Mouse (Mus musculus) limb, embryonic 15.5 days (tissue): ENCODE data around the gene Efcab11. TPM values are rescaled to one million over a fixed set of nuclear protein-coding genes. Genes with fewer than 3 reads are reported as not detected.

ENCODE experiments used
- ATAC-seq: fragments of 200-750 bp; cut with Nextera tagmentation; 2 replicates; pipeline ENCODE4 v1.8.0; 2017; ENCODE audit warnings: low read depth, moderate TSS enrichment; ENCODE audit not compliant: insufficient number of reproducible peaks, low FRiP score, low TSS enrichment
- H3K27ac ChIP-seq: fragments of 300-500 bp; sonication (generic); 2 replicates; pipeline ENCODE4 v1.5.1; 2015; ENCODE audit warnings: moderate library complexity, mild to moderate bottlenecking, inconsistent platforms
- H3K27me3 ChIP-seq: fragments of 300-500 bp; sonication (generic); 2 replicates; pipeline ENCODE4 v1.6.1; 2015; ENCODE audit warnings: inconsistent platforms
- H3K36me3 ChIP-seq: fragments of 300-500 bp; sonication (generic); 2 replicates; pipeline ENCODE4 v1.6.1; 2015; ENCODE audit warnings: inconsistent platforms
- H3K4me1 ChIP-seq: fragments of 300-500 bp; sonication (generic); 2 replicates; pipeline ENCODE4 v1.6.1; 2015; ENCODE audit warnings: inconsistent platforms
- H3K4me2 ChIP-seq: fragments of 300-500 bp; sonication (generic); 2 replicates; pipeline ENCODE4 v1.6.1; 2015; ENCODE audit warnings: mild to moderate bottlenecking, inconsistent platforms
- H3K4me3 ChIP-seq: fragments of 300-500 bp; sonication (generic); 2 replicates; pipeline ENCODE4 v1.5.1; 2015; ENCODE audit warnings: mild to moderate bottlenecking, inconsistent platforms
- H3K9ac ChIP-seq: fragments of 300-500 bp; sonication (generic); 2 replicates; pipeline ENCODE4 v1.6.1; 2015; ENCODE audit warnings: inconsistent platforms
- H3K9me3 ChIP-seq: fragments of 300-500 bp; sonication (generic); 2 replicates; pipeline ENCODE4 v1.6.1; 2016; ENCODE audit warnings: inconsistent platforms
- WGBS: fragments of 180-500 bp; shearing (Covaris S2); methylation state at CpG from one replicate; pipeline ENCODE4 v1.1.7; 2015; 5-methylcytosine and 5-hydroxymethylcytosine counted together
- polyA plus RNA-seq: library from polyadenylated mRNA; unstranded; fragments of >200 nt; fragmentation: Nextera tagmentation; extraction: Ambion mirVana; gene quantifications from 2 replicates; pipeline ENCODE4 v1.2.1, GENCODE M21; 2015

The Efcab11 gene
- polyA plus RNA-seq, 1 experiment from 2014 or later: 9.2 TPM

GRCm38 (mm10) chr12:99902867-99903370, 18.7 kb upstream of the Efcab11 start:
- peaks cover 62% of the 10 kb centered on the region for H3K36me3 ChIP-seq
- no peaks in the 10 kb centered on the region for H3K9me3 ChIP-seq
- no peaks in the 10 kb centered on the region for H3K27me3 ChIP-seq
- H3K4me3 ChIP-seq: no peak overlapping the region
- WGBS: 83% methylated on average over 4 of the region's 4 CpGs
- H3K27ac ChIP-seq: no peak overlapping the region
- no peak overlapping the region for H3K4me2 ChIP-seq
- H3K4me1 ChIP-seq: no peaks in the 10 kb centered on the region
- H3K9ac ChIP-seq: no peak overlapping the region
- ATAC-seq: no peak

GRCm38 (mm10) chr12:99901973-99902866, 18.0 kb upstream of the Efcab11 start:
- Histone ChIP-seq H3K4me1 (no peaks in the 10 kb centered on the region), H3K4me2 (no peak overlapping the region), H3K4me3 (no peak overlapping the region), H3K27me3 (no peaks in the 10 kb centered on the region), H3K9ac (no peak overlapping the region), H3K27ac (no peak overlapping the region), H3K9me3 (no peaks in the 10 kb centered on the region), H3K36me3 (peaks cover 55% of the 10 kb centered on the region)
- ATAC-seq: no peak
- 71% methylated on average over 8 of the region's 8 CpGs for WGBS

GRCm38 (mm10) chr12:99899991-99900390, 15.8 kb upstream of the Efcab11 start:
- Histone ChIP-seq H3K4me1 (no peaks in the 10 kb centered on the region), H3K4me2 (no peak overlapping the region), H3K9ac (no peak overlapping the region), H3K27ac (no peak overlapping the region), H3K9me3 (no peaks in the 10 kb centered on the region), H3K27me3 (no peaks in the 10 kb centered on the region), H3K4me3 (no peak overlapping the region), H3K36me3 (peaks cover 55% of the 10 kb centered on the region)
- WGBS: 69% methylated on average over 1 of the region's 3 CpGs
- ATAC-seq: no peak

GRCm38 (mm10) chr12:99898248-99898870, 14.1 kb upstream of the Efcab11 start:
- Histone ChIP-seq H3K36me3 (peaks cover 56% of the 10 kb centered on the region), H3K9me3 (no peaks in the 10 kb centered on the region), H3K9ac (no peak overlapping the region), H3K4me2 (no peak overlapping the region), H3K4me3 (no peak overlapping the region), H3K4me1 (no peaks in the 10 kb centered on the region), H3K27me3 (no peaks in the 10 kb centered on the region), H3K27ac (no peak overlapping the region)
- WGBS: 83% methylated on average over 16 of the region's 16 CpGs
- no peak for ATAC-seq

GRCm38 (mm10) chr12:99897846-99898245, 13.6 kb upstream of the Efcab11 start:
- Histone ChIP-seq H3K27me3 (no peaks in the 10 kb centered on the region), H3K9ac (no peak overlapping the region), H3K4me3 (no peak overlapping the region), H3K36me3 (peaks cover 56% of the 10 kb centered on the region), H3K9me3 (no peaks in the 10 kb centered on the region), H3K4me1 (no peaks in the 10 kb centered on the region), H3K27ac (no peak overlapping the region), H3K4me2 (no peak overlapping the region)
- no peak for ATAC-seq
- 91% methylated on average over 4 of the region's 4 CpGs for WGBS

- 43% methylated on average over 8 of the region's 8 CpGs for WGBS
- Histone ChIP-seq H3K9ac (no peak overlapping the region), H3K27ac (no peak overlapping the region), H3K36me3 (0 out of 2 replicates have a peak, but pooled peaks cover 4% of the 10 kb centered on the region), H3K27me3 (no peaks in the 10 kb centered on the region), H3K9me3 (no peaks in the 10 kb centered on the region), H3K4me1 (peaks cover 15% of the 10 kb centered on the region), H3K4me2 (peak overlapping the region; percentile 95), H3K4me3 (peak overlapping the region; percentile 84)
- no peak for ATAC-seq
Observed at GRCm38 (mm10) chr12:99885282-99885901, 1.2 kb upstream of the Efcab11 start.

GRCm38 (mm10) chr12:99883713-99884105, 530 bp downstream of the Efcab11 start:
- Histone ChIP-seq H3K4me2 (peak overlapping the region; percentile 95), H3K4me3 (peak overlapping the region; percentile 84), H3K27me3 (no peaks in the 10 kb centered on the region), H3K9ac (peak overlapping the region; percentile 11; the same call in 1 of the 2 replicates), H3K9me3 (no peaks in the 10 kb centered on the region), H3K27ac (peak overlapping the region; percentile 87), H3K4me1 (peaks cover 15% of the 10 kb centered on the region), H3K36me3 (no peaks in the 10 kb centered on the region)
- no peak for ATAC-seq
- under 1% methylated on average over 11 of the region's 11 CpGs for WGBS

- Histone ChIP-seq H3K4me2 (peak overlapping the region; percentile 95), H3K4me1 (peaks cover 15% of the 10 kb centered on the region), H3K27me3 (no peaks in the 10 kb centered on the region), H3K36me3 (no peaks in the 10 kb centered on the region), H3K27ac (peak overlapping the region; percentile 87; the same call in 1 of the 2 replicates), H3K4me3 (peak overlapping the region; percentile 84), H3K9me3 (no peaks in the 10 kb centered on the region), H3K9ac (peak overlapping the region; percentile 23; the same call in 1 of the 2 replicates)
- ATAC-seq: peak; percentile 86
- WGBS: under 1% methylated on average over 38 of the region's 38 CpGs
Observed at GRCm38 (mm10) chr12:99883000-99883712, 1.1 kb downstream of the Efcab11 start.

GRCm38 (mm10) chr12:99874609-99875008, 9.6 kb downstream of the Efcab11 start:
- H3K4me2 ChIP-seq: no peak overlapping the region
- H3K27me3 ChIP-seq: no peaks in the 10 kb centered on the region
- no peaks in the 10 kb centered on the region for H3K4me1 ChIP-seq
- H3K9me3 ChIP-seq: no peaks in the 10 kb centered on the region
- no peak overlapping the region for H3K4me3 ChIP-seq
- H3K9ac ChIP-seq: no peak overlapping the region
- no peaks in the 10 kb centered on the region for H3K36me3 ChIP-seq
- H3K27ac ChIP-seq: no peak overlapping the region
- ATAC-seq: no peak
- 65% methylated on average over 6 of the region's 6 CpGs for WGBS

- no peak overlapping the region for H3K4me2 ChIP-seq
- no peak overlapping the region for H3K27ac ChIP-seq
- H3K27me3 ChIP-seq: no peaks in the 10 kb centered on the region
- no peaks in the 10 kb centered on the region for H3K9me3 ChIP-seq
- ATAC-seq: no peak
- no peaks in the 10 kb centered on the region for H3K4me1 ChIP-seq
- no peak overlapping the region for H3K9ac ChIP-seq
- 65% methylated on average over 3 of the region's 3 CpGs for WGBS
- H3K36me3 ChIP-seq: no peaks in the 10 kb centered on the region
- no peak overlapping the region for H3K4me3 ChIP-seq
Observed at GRCm38 (mm10) chr12:99873443-99873842, 10.8 kb downstream of the Efcab11 start.

GRCm38 (mm10) chr12:99868821-99869220, 15.4 kb downstream of the Efcab11 start:
- H3K4me3 ChIP-seq: no peak overlapping the region
- no peak for ATAC-seq
- H3K9me3 ChIP-seq: no peaks in the 10 kb centered on the region
- WGBS: 86% methylated on average over 1 of the region's 1 CpGs
- H3K36me3 ChIP-seq: no peaks in the 10 kb centered on the region
- H3K27ac ChIP-seq: no peak overlapping the region
- no peak overlapping the region for H3K4me2 ChIP-seq
- H3K27me3 ChIP-seq: no peaks in the 10 kb centered on the region
- no peak overlapping the region for H3K9ac ChIP-seq
- H3K4me1 ChIP-seq: no peaks in the 10 kb centered on the region
